Mouse (Mus musculus) left cerebral cortex, postnatal 10 days (tissue): Measurements from ENCODE around the gene Col6a6. TPM values are rescaled to one million over a fixed set of nuclear protein-coding genes. Genes with fewer than 3 reads are reported as not detected.
A peak's percentile ranks its signal among the peaks of the same experiment; 100 is the strongest.

ENCODE experiments used
- DNase-seq, 2 experiments: peaks; one replicate each; pipeline ENCODE4 v3.0.0; 2021 to 2022; ENCODE audit warnings: low spot score in 2 of 2, mixed read lengths in 1 of 2; ENCODE audit errors: extremely low spot score in 1 of 2
- intact Hi-C: fragments of 180-260 bp; cut with DNase I; formaldehyde crosslinking; loops from one replicate; pipeline ENCODE4 v1.15.1; 2025
- total RNA-seq, 2 experiments: library from RNA; stranded (reverse); gene quantifications; 2 replicates each; pipeline ENCODE4 v1.2.3; 2021

Col6a6 gene
- total RNA-seq, 2 experiments from 2014 or later: 0.63 to 0.69 TPM

DNA sequence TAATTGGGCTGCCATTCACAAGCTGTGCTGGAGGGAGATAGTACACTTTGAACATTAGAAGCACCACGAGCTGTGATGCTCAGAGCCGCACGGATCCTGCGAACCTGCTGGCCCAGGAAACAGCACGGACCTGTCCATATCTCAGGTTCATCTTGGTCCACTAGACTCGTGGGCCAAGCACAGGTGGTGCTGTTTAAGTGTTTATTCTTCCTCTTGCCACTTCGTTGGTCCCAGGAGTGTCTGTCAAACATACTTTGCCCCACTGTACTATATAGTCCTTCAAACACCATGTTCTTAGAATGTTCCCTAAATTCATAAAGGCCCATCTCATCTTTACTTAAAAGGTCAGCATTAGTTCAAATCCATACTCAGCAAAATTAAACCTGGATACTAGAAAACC lies 65.7 kb downstream of the Col6a6 start:
- DNase-seq: no peak
- intact Hi-C loops: no loop called here

DNA sequence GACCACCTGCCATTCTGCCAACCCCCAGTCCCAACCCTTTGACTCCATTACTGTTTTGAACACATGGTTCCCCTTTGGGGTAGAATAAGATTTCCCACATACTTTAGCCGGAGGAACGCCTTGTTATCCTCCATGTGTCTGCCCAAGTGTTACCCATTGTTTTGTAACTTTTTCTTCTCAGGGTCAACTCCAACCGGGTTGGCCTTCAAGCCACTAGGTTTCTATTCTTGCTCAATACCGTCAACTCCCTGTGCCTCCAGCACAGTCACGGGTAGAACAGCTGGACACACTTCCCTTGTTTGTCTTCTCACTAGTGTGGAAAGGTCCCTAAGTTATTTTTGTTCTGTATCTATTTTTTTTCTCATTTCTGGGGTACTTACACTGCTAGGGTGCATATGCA lies 69.1 kb downstream of the Col6a6 start:
- DNase-seq: no peak
- intact Hi-C loops: no loop called here

DNA sequence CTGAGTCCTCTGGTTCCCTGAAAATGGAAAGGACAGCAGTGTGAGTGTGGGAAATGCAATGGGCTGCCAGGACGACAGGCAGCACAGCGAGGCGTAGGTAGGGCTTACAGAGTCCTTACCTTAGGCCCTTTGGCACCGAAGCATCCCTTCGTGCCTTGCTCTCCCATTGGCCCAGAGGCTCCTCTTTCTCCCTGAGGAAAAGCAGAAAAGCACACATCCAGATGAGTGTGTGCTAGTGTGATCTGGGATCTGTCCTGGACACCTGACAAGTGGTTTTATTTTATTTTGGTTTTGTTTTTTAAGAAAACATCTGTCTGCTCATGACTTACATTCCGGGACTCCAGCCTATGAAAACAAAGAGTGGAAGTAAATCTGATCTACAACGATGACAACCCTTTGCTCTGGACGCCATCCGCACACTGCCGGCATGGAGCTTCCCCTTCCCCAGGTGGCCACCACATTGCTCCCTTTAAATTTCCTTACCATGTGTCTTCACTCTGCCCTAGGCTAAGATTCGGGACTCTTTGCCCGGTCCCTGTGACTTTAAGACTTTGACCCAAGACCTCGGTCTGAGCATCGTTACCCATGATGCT lies 69.7 kb downstream of the Col6a6 start:
- DNase-seq: no peak
- intact Hi-C loops: no loop called here

DNA sequence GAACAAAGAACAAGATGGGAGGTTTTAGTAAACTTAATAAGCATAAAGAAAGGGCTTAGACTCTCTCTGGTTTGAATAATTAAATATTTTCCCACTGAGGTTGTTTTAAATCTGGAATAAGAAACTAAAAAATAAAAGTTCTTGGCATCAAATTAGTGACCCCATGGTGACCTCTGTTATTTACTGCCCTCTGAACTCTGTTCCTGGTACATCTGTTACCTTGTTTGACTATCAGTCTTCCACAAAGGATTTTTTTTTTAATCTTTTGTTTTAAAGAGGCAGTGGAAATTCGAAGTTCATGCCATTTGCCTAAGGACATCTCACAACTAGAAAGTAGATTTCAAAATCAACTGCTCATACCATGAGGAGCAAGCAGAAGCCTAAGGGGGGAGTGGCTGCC lies 73.7 kb downstream of the Col6a6 start:
- intact Hi-C loops: no loop called here
- DNase-seq: no peak

DNA sequence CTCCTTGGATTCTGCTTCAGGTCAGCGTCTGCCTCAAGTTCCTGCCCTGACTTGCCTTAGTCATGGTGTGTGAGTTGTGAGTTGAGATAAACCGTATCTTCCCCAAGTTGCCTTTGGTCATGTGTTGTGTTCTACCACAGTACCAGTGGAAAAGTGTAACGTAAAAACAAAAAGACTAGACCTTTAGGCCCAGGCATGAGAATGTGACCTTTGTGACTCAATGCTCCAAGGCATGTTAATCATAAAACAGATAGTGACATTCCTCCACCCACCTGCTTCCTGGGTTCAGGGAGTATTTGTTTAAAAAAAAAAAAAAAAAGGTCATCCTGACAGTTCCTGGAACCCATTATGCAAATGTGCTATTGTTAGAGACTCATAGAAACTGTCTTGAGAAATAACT lies 82.1 kb downstream of the Col6a6 start:
- no peak for DNase-seq
- intact Hi-C loops: loop anchor here (10.0 kb wide), 1 partner anchor 99 kb away; no protein-coding TSS in a partner anchor

DNA sequence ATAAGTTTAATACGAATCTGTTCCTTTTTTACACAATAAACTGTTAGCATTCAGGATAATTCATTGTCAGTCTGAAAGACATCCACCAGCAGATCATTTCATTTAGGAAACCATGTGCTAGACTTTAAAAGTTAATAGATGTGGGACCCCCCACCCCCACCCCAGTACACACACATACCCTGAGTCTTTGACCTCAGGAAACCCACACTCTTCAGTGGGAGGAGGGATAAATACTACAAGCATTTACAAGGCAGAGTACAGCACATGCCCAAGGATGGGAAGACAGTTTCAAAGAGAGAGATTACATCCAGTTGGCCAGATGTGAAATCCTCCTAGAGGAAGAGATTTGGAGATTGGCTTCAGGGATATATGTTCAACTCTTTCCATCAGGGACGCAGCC lies 87.5 kb downstream of the Col6a6 start:
- DNase-seq: no peak
- intact Hi-C loops: loop anchor here (10.0 kb wide), 1 partner anchor 104 kb away; no protein-coding TSS in a partner anchor

DNA sequence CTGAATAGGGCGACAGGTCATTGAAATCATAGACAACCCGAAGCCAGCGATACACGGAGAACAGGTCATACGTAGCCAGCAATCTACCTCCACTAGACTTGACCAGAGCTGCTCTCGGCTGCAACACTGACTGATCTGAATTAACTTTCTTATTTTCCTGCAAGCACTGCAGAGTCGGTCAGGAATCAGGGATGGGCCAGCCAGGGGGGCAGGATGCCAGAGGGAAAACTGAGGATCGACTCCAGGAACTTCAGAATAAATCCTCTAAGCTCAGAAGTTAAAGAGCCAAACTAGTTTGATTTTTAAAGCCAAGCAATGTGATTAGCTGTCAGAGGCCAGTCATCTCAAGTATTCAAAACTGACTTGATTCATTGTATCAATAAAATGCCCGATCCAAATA lies 88.5 kb downstream of the Col6a6 start:
- no peak for DNase-seq
- intact Hi-C loops: no loop called here

DNA sequence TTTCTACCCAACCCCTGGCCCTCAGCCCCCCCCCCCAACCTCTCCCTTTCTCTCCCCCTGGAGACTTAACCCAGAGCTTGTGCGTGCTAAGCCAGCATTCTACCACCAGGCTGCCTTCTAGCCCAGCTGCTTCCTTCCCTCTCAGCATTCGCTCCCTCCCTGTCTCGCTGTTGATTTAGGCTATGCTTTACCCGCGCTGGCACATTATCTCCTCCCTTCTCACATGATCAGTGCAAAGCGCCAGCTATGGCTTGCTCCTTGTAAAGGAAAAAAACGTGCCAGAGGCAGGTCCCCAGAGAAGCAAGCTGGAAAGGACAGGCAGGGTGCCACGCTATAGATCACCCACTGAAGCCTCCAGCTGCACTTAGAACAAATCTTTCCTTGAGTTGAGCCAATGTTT lies 90.5 kb downstream of the Col6a6 start:
- intact Hi-C loops: no loop called here
- DNase-seq: no peak

DNA sequence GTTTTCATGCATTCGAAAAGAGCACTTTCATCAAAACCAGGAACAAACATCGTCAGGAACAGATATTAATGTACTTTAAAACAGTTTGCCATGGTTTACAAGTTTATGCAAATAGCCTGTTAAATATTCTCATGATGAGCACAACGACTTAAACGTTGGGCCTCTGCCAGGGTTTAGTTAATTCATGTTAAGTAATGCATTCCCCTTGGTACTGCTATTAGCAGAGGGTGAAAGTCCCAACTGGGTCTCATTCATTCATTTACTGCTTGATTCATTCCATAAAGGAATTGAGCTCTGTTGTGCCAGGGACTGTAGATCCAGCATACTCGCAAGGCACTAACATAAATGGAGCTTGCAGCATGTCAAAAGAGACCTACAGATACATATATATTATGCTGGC lies 92.8 kb downstream of the Col6a6 start:
- no peak for DNase-seq
- intact Hi-C loops: no loop called here

DNA sequence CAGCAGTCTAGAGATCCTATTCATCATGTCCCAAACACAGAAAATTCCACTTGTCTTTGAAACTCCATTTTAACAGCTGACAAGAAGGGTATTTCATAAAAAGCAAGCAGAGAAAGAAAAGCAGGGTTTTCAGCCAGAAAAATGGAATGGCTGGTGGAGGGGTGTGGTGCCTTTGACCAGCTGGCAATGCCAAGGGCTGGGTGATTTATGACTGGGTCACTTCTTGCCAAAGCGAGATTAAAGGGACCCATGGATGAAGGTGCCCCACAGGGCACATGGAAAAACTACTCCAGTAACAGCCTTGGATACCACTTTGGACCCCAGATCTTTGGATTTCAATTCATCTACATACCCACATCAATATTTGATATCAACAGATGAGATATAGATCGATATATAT lies 93.3 kb downstream of the Col6a6 start:
- DNase-seq: no peak
- intact Hi-C loops: no loop called here

DNA sequence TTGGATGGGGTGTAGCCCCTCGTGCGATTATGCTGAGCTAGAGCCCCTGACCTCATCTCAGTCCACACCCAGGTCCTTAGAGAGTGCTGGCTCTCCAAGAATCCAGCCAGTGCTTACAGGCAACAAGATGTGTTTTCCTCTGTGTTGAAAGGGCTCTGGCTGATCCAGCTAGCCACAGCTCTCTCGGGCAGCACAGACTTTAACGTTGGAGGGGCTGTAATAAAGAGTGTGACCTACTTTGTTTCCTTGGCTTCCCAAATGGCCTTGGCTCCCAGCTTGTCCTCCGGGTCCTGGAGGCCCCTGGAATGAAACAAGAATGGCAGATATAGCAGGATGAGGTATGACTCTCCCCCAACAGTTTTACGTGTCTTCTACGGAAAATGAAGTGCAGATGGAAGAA lies 96.0 kb downstream of the Col6a6 start:
- intact Hi-C loops: no loop called here
- no peak for DNase-seq

DNA sequence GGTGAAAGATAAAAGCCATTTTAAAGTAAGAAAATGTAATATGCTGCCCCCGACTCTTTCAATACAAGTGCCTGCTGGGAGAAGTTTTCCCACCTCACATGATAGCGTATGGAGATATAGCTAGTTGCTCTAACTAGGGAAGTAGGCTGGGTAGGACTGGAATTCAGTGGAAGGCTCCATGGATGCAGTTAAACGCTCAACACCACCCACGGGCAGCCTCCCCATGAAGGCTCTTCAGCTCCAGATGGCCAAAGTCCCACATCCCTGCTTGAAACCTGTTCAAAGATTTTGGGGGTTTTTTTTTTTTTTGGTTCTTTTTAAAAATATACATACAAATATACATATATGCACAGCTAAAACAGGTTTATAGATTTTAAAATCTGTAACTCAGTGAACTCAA lies 107.5 kb downstream of the Col6a6 start:
- peak; percentile 47 to 54 for DNase-seq
- intact Hi-C loops: no loop called here

DNA sequence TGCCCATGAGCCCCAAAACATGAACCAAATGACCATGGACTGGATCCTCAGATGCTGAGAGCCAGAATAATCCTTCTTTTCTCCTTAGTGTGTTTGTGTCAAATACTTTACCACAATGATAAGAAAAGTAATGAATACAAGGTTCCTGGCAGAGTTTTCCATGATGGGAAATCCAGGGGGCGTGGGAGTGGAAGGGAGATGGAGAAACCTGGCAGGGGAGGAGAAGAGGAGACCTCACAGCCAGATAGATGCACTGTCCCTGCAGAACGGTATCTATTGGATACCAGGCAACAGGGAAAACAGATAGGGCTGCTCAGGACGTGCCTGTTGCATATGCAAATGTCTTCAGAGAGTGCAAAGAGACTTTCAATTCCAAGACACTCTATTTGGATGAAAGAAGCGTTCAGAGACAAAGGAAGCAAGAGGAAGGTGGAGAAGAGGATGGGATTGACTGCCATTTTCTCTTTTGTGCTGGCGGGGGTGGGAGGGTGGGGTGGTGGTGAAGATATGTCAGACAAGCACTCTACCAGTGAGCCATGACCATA lies 108.0 kb downstream of the Col6a6 start:
- DNase-seq: no peak
- intact Hi-C loops: no loop called here

DNA sequence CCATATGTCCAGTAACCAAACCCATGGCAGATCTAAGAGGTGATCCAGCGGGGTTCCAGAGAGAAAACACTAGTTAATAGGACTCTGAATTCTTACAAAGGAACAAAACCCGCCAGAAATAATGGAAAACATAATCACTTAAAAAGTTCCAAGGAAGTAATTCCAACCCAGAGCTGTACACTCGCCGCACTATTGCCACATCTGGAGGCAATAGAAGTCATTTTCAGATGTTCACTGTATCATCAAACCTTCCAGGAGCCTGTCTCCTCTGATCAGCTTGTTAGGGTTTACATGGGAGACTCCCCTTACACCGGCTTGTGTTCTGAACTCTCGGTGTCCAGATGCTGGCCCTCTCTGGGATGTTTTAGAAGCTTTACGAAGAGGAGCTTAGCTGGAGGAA lies 108.6 kb downstream of the Col6a6 start:
- no peak for DNase-seq
- intact Hi-C loops: no loop called here

DNA sequence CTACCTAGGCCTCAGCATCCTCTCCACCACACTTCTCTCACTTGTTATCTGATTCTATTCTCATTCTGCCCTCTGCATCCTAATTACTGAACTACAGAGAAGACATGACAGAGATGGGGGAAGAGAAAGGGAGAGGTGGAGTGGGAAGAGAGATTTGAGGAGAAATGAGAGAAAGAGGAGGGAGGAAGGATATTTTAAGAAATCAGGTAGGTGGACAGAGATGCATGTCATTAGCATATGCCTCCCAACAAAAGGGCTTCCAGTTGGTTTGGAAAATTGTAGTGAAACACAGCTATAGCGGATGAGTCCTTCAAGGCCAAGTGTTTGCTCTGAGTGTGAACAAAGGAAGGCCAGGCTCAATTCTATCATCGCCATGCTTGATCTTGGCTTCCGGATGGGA lies 115.9 kb downstream of the Col6a6 start:
- DNase-seq: no peak
- intact Hi-C loops: no loop called here

DNA sequence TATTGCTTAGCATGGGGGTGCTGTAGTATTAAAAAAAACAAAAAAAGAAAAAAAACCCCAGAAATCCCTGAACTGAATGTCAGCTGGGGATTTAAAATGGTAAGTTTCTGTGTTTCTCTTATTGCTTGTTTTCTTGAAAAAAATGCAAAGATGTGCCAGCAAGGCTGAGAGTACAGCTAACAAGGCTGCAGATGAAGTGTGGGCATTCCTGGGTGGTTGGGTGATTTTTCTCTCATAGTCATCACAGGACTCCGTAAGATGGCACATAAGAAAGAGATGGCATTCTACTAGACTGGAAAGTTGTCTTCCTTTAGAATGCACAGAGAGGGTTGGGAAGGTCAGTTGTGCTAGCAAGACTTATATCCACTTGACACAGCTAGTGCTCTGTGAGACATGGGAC lies 122.9 kb downstream of the Col6a6 start:
- DNase-seq: no peak
- intact Hi-C loops: no loop called here

DNA sequence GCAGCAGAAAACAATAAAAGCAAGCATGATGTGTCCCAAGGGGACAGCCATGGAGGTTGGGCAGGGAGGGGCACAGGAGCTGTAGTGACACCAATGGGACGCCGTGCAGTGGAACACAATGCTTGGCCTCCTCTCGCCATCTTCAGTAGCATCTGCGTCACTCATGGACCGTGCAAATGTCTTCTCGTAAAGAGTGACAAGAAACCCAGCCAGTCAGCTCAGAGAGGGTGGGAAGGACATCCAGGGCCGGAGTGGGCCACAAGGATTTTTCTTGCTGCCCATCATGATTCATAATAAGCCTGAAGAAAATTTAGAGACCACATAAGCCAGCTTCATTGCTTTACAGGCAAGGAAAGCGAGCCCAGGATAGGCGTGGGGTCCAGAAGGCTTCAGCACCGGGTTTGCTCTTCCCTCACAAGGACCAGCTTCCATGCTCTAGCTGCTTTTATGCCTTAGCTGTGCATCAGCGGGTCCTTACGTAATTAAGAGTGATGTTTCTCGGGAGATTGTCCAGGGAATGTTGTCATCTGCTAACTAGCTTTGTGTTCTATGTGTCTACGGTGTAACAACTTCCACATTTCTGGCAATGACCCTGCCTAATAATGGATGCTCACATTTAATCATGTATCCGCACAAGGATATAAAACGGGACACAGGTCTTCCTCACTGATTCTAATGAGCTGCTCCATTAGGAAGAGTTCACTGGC lies 123.6 kb downstream of the Col6a6 start:
- intact Hi-C loops: no loop called here
- DNase-seq: no peak

DNA sequence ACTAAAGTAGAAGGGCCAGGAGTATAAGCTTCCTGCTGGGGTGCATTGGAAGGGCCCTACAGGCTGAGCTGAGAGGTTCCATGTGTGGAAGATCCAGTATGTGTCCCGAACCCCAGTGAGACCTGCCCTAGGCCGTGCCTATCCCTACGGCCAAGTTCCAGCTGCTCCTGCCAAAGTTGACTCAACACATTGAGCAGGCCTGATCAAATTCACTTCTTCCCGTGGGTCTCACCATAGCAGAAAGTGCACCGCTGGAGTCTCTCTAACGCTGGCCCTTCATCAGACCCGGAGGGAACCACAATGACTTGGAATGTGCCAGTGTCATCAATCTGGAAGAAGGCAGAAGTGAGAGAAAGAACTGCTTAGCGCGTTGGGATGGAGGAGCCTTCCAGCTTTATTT lies 126.0 kb downstream of the Col6a6 start:
- intact Hi-C loops: no loop called here
- no peak for DNase-seq

DNA sequence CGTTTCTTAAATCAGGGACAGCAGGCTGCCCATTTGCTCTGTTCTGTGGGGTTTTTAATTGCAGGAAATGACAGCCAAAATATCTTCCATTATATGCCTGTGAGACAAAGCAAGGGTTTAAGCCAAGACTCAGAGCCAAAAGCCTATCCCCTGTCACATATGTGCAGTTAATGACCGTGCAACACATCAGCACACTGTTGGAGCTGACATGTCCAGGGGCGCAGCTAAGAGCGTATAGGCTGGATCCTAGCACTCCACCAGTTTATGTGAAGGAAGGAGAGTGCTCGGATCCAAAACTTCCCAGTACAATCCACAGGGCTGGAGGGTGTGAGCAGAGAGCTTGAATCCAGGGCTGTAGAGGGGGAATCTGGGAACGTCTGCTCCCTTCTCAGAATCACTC lies 127.3 kb downstream of the Col6a6 start:
- intact Hi-C loops: no loop called here
- DNase-seq: no peak

DNA sequence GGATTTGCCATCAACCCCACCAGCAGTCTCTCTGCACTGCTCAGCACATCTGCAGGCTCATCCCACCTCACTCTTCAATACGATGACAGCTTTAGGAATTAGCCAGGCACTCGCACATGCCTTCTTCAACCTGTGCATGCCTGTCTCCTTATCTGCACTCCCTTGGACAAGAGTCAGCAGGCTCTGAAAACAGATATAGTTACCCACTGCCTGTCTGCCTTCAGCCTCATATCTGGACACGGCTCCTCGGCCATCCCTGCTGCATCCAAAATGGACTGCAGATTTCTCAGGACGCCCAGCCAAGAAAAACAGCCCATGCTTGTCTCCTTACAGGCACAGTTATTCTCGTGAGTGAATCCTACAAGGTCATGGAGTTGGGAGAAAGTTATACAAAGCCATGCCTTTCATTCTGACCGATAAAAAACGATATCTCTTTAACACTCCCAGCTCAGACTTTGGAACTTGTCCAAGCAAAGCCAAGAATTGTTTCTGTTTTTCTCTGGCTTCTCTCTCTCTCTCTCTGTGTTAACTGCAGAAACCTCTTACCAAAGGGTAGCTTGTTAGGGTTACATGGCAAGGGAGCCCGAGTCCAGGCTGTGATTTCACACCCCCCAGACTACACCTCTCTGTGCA lies 130.1 kb downstream of the Col6a6 start:
- DNase-seq: no peak
- intact Hi-C loops: no loop called here
